Mouse (Mus musculus) spleen, adult 12 weeks (tissue): ENCODE measurements at regions not wholly inside any gene's neighbourhood (a gene's known extent, or its start where the extent isn't known, plus 50 kb on each side); places are given as distances from the start of the nearest gene placed in this dataset.

Experiments
- DNase-seq: peaks from one replicate; pipeline ENCODE4 v3.0.0; 2022; ENCODE audit warnings: low spot score

GRCm38 (mm10) chr1:35786241-35786640 lies 282.0 kb upstream of the Hs6st1 start:
- no peak for DNase-seq

GRCm38 (mm10) chr1:35786668-35787213 lies 281.5 kb upstream of the Hs6st1 start:
- no peak for DNase-seq

GRCm38 (mm10) chr1:35797064-35797463 lies 271.1 kb upstream of the Hs6st1 start:
- no peak for DNase-seq

- DNase-seq, result no peak
These were observed 270.7 kb upstream of the Hs6st1 start for GRCm38 (mm10) chr1:35797526-35797925.

- DNase-seq, result no peak
These were observed 262.7 kb upstream of the Hs6st1 start for GRCm38 (mm10) chr1:35805546-35805945.

- no peak for DNase-seq
These were observed 261.9 kb upstream of the Hs6st1 start for GRCm38 (mm10) chr1:35806329-35806728.

GRCm38 (mm10) chr1:35806731-35807130 lies 261.5 kb upstream of the Hs6st1 start:
- DNase-seq, result no peak

- DNase-seq, result no peak
These were observed 259.3 kb upstream of the Hs6st1 start for GRCm38 (mm10) chr1:35808894-35809293.

GRCm38 (mm10) chr1:35809341-35809740 lies 258.9 kb upstream of the Hs6st1 start:
- no peak for DNase-seq

- DNase-seq, result no peak
These were observed 257.4 kb upstream of the Hs6st1 start for GRCm38 (mm10) chr1:35810571-35811342.

- no peak for DNase-seq
These were observed 256.8 kb upstream of the Hs6st1 start for GRCm38 (mm10) chr1:35811380-35811779.

- no peak for DNase-seq
These were observed 256.4 kb upstream of the Hs6st1 start for GRCm38 (mm10) chr1:35811795-35812194.

- no peak for DNase-seq
These were observed 254.6 kb upstream of the Hs6st1 start for GRCm38 (mm10) chr1:35813625-35814024.

GRCm38 (mm10) chr1:35814207-35814606 lies 254.0 kb upstream of the Hs6st1 start:
- no peak for DNase-seq

- no peak for DNase-seq
These were observed 253.4 kb upstream of the Hs6st1 start for GRCm38 (mm10) chr1:35814751-35815150.

GRCm38 (mm10) chr1:35821791-35822190 lies 246.4 kb upstream of the Hs6st1 start:
- no peak for DNase-seq

- no peak for DNase-seq
These were observed 245.6 kb upstream of the Hs6st1 start for GRCm38 (mm10) chr1:35822376-35823202.

GRCm38 (mm10) chr1:35823496-35823895 lies 244.7 kb upstream of the Hs6st1 start:
- DNase-seq, result no peak

- no peak for DNase-seq
These were observed 244.0 kb upstream of the Hs6st1 start for GRCm38 (mm10) chr1:35823981-35824880.

- no peak for DNase-seq
These were observed 242.7 kb upstream of the Hs6st1 start for GRCm38 (mm10) chr1:35825531-35825966.

GRCm38 (mm10) chr1:35826575-35827114 lies 241.6 kb upstream of the Hs6st1 start:
- DNase-seq, result no peak

GRCm38 (mm10) chr1:35827471-35827870 lies 240.7 kb upstream of the Hs6st1 start:
- no peak for DNase-seq
